Mouse (Mus musculus): ENCODE results near the gene Mepce. TPM values are rescaled to one million over a fixed set of nuclear protein-coding genes. Genes with fewer than 3 reads are reported as not detected.
"Not testable (repeated sequence)": the region's sequence is repeated elsewhere in the genome, so short reads cannot be mapped to it uniquely, and the experiment has no call there.

Mepce gene
- 10 to 100 TPM; 28.9 to 34.2 (median 31.4) TPM for total RNA-seq (2022)

DNA sequence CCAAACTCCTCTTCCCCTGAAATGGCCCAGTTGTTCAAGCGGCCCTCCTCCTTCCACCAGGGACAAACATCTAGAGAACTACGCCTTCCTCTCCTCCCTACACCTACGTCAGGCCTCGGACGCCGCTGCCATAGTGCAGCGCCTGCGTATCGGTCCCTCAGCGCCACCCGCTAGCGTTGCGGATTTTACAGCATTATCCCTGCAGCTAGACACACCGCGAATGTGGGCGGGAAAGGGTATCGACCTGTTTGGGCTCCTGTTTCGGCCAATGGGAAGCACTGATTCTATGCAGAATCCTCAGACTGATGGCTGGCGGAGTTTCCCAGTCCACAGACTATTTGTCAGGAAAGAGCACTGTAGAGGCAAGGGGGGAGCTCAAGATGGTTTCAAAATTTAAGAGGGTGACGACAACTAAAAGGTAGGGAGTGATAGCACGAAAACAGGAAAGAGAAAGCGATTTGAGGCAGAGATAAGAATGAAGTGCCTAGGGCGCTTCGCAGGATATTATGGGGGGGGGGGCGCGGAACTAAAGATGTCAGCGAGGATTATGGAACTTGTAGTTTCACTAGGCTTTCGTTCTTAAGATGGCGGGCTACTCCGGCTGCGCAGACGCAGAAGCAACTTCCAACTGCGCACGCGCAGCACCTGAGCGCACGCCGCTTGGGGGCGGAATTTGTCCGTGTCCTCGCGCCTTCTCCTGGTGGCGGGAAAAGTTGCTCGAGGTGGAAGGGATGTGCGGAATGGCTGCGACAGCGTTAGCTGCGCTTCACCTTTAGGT lies at the start of gene Mepce, which contains the start of gene Zcwpw1:
Gene Mepce (minus strand): TSS at position 505 of the 778 bp plus-strand sequence.
Gene Zcwpw1 (plus strand): TSS at position 648 of the 778 bp plus-strand sequence.
- peak; percentile 95 for DNase-seq (ENCODE audit: low spot score)

DNA sequence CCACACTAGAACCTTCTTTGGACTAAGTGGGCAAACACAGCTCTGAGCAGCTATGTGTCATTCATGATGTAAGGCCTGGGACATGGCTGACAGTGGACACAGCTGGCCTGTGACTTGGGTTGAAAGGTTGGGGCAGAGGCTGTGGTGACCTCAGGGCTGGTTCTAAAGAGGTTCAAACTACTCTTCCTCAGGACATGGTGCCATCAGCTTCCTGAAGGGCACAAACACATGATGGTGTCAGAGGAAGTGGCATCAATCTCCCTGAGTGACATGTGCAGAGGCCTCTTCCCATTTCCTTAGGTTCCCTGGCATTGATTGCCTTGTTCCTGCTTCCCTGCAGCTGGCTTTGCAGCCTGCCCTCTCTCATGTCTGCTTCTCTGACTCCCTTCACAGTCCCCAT lies 49.7 kb upstream of the Mepce start:
- not testable (repeated sequence) for DNase-seq (ENCODE audit: low spot score)

DNA sequence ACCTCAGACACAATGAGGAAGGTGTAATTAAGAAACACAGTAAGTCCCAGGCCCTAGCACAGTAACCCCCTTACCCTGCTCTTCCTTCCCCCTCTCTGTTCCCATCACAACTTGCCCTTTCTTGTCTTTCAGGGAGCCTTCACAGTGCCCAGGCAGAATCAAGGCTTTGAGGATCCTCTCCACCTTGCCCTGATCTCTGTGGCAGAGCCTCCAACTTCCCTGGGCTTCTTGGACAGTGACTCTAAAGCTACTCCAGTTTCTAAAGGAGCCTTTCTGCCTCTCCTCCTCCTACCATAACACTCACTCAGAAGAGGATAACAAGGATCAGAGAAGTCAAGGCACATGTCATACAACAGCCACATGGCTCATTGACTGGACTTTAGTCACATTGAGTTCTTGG lies 49.2 kb upstream of the Mepce start:
- no peak for DNase-seq (ENCODE audit: low spot score)

DNA sequence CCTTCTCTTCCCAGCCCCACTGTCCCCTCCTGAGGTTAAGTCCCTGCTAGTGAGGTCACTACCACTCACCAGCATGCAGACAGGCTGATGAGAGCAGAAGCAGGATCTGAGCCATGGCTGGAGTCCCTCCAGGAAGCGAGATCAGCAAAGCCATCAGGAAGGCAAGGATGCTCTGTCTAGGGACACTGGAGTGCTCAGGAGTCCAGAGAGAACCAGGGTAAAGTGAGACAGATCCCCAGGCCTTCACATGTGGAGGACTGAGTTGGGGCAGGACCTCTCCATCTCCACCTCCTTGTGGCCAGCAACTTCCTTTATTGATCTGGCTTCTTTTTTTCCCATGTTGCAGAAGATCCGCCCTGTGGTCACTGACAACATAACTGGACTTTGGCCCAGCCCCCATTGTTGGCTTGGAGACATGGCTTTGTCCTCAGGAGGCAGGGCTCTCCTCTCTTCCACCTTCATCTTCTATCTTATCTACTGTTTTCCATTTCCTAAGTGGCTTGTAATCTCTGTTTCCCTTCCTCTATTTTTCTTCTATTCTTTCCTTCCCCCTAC lies 48.6 kb upstream of the Mepce start, which contains the start of gene Pilra:
Gene Pilra (minus strand): TSS at position 316 of the 555 bp plus-strand sequence.
- not testable (repeated sequence) for DNase-seq (ENCODE audit: low spot score)

DNA sequence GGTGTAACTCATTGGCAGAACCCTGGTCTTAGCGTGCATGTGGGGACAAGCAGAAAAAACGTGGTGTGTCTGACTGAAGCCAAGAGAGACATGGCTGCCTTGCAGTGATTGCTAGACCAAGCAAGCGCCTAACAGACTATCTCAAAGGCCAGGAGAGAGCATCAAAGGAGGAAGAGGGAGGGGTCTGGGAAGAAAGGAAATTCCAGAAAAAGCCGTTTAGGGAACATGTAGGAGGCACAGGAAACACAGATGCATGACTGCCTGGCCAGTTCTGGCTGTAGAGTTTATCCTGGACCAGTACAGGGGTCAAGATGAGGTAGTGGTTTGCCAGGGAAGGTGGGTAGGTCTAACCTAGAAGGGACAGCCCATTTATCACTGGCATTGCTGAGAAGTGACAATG lies 46.0 kb upstream of the Mepce start:
- DNase-seq (ENCODE audit: low spot score): no peak

DNA sequence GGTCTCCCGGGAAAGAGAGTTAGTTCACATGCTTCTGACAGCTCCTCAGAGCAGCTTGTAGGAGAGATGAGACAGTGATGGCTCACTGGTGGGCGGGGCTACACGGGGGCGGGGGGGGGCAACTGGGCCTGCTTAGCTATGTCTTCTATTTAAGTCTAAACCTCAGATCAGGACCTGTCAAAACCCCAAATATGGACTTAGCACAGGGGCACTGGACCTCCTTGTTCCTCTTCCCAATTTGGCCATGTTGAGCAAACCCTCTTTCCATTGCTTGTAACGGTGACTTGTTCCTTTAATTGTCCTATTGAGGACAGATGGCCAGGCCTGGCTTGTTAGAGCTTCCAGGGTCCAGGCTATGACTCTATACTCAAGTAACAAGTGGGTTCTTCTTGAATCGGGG lies 44.1 kb upstream of the Mepce start:
- no peak for DNase-seq (ENCODE audit: low spot score)

- no peak for DNase-seq (ENCODE audit: low spot score)
Measured at GRCm38 (mm10) chr5:137831106-137831505, 43.7 kb upstream of the Mepce start.

GRCm38 (mm10) chr5:137830238-137830637 lies 42.8 kb upstream of the Mepce start:
- no peak for DNase-seq (ENCODE audit: low spot score)

DNA sequence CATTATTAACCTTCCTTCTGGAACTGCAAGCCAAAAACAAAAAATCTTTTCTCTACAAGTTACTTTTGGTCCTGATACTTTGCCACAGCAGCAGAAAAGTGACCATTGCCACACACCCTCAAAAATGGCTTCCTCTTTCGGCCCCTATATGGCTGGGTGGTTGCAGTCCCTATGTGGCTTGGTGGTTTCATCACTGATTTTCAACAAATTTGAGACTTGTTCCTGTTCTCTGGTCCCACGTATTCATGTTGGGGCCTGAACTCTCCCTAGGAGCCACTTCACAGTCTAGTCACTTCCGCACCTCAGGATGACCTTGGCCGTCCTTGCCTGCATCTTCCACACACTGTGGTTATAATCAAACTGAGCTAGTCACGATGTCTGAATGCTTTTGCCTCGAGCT lies 41.2 kb upstream of the Mepce start:
- DNase-seq (ENCODE audit: low spot score): no peak

DNA sequence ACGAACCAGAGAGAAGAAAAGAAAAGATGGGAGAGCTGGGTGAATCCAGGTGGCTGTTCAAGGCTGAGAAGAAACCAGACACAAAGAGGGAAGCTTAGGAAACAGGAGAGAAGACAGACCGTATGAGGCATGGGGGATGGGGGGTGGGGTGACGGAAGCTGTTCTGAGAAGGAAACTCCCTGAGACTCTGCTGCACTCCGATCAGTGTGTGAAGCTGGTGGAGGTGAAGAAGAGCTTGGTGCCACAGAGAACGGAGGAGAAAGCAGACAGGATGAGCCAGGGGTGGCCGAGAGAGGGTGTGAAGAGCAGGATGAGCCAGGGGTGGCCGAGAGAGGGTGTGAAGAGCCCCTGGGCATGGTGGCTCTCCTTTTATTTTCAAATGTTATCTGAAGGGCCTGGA lies 39.0 kb upstream of the Mepce start:
- DNase-seq (ENCODE audit: low spot score): no peak

- no peak for DNase-seq (ENCODE audit: low spot score)
Measured at GRCm38 (mm10) chr5:137825971-137826370, 38.5 kb upstream of the Mepce start.

DNA sequence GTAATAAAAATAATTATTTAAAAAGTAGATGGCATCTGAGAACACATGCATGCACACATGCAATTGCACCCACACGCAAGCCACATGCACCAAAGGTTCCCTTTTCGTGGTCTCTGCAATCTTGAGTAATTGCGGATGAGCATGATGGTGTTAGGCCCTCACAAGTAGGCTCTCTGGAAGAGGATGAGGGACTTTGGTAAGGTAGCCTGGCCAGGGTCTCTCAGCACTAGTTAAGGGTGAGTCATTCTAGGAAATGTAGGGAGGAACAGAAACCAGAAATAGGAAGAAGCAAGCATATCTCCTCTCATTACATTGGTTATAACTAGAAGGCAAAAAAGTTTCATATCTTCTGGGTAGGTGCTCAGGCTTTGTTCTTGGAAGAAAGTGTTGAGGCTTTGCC lies 37.6 kb upstream of the Mepce start:
- DNase-seq (ENCODE audit: low spot score): no peak

GRCm38 (mm10) chr5:137823455-137824045 lies 36.1 kb upstream of the Mepce start:
- no peak for DNase-seq (ENCODE audit: low spot score)

DNA sequence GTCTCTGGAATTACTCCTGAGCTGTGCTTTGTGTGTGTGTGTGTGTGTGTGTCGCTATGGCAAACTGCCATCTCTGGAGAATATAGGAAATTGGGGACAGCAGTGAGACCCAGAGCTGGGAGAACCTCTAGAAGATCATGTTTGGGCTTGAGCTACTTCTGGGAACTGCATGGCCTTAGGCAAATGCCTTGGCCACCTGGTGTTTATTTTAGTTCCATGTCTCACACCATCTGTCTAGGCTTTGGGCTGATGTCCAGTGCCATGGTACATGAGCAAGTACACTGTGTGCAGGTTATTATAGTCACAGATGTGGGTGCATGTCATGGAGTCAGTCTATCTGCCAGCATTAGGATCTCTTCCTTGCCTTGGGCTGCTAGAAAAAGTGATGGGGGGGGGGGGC lies 35.1 kb upstream of the Mepce start:
- no peak for DNase-seq (ENCODE audit: low spot score)

DNA sequence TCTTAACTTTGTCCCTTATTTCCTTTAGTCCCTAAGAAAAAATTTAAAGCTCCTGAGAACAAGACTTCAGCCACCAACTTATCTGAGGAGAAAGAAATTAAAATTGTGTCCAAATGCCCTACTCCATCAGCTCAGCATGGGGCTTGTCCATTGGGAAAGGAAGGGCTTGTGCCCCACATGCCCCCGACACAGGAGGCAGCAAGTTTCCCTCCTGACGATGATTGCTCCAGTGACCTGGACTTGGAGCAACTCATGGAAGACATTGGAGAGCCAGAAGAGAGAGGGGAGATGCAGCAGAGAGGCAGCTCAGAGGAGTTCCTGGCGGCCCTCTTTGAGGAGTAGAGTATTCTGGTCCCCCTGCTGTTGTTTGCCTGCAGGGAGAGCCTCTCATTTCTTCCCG lies 34.7 kb upstream of the Mepce start:
- DNase-seq (ENCODE audit: low spot score): no peak

- no peak for DNase-seq (ENCODE audit: low spot score)
Measured at GRCm38 (mm10) chr5:137817466-137818222, 30.2 kb upstream of the Mepce start.

GRCm38 (mm10) chr5:137808316-137808715 lies 20.9 kb upstream of the Mepce start:
- no peak for DNase-seq (ENCODE audit: low spot score)

DNA sequence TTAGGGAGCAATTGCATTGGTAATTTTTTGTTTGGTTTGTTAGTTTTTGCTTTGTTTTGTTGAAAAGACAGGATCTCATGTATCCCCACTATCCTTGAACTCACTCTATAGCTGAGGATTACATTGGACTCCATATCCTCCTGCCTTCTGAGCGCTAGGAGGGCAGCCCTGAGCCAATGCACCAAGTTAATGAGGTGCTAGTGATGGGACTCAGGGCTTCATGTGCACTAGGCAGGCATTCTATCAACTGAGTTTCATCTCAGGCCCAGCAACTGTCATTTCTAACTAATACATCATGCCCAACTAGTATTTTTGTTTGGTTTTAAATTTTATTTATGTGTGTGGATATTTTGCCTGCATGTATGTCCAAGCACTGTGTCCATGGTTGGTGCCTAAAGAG lies 18.7 kb upstream of the Mepce start:
- no peak for DNase-seq (ENCODE audit: low spot score)

GRCm38 (mm10) chr5:137800917-137801316 lies 13.5 kb upstream of the Mepce start:
- no peak for DNase-seq (ENCODE audit: low spot score)

DNA sequence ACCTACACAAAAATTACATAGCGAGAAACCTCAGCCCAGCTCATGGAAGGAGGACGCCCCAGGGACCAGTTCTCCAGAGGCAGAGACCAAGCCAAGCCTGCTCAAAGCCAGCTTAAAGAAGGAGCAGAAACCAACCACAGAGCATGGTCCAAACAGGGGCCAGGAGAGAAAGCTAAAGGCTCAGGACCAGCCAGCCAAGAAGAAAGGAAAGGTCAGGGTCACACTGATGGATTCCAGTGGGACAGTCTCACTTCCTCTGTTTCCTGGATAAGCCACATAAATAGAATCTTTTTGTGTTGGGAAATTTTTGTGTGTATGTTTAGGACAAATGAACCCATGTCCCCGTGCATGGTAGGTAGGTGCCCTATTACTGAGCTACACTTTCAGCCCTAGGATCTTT lies 9.2 kb upstream of the Mepce start:
- DNase-seq (ENCODE audit: low spot score): no peak

DNA sequence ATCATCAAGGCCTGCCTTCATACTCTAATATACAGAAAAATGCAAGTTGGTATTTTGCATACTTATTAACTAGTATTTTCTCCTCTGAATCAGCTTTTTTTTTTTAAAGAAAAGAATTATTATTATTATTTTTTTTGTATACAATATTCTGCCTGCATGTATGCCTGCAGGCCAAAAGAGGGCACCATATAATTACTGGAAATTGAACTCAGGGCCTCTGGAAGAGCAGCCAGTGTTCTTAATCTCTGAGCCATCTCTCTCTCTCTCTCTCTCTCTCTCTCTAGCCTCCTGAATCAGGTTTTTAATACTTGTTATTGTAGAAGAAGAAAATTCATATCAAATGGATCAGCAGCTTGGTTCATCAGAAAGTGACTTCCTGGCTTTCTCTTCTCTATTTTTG lies 4.1 kb upstream of the Mepce start:
- DNase-seq (ENCODE audit: low spot score): no peak

DNA sequence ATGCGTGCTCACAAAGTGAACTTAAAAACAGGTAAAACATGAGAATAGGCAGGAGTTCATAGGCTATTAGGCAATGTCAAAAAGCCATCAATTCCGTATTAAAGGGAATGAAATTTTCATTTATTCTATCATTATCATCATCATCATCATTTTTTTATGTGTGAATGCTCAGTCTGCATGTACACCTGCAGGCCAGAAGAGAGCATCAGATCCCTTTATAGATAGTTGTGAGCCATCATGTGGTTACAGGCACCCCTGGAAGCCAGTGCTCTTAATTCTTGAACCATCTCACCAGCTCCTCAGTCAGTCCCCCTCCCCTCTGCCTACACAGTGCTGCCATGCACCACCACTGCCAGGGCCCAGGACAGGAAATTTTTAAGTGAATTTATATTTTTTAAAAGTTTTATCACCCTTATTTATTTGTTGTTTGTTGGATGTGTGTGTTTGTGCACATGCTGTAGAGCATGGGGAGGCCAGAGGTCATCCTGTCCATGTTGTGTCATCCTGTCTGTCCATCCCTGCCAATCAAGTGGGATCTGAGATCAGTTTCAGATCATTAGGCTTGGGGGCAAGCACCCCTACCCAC lies 1.6 kb upstream of the Mepce start:
- no peak for DNase-seq (ENCODE audit: low spot score)
